Mouse (Mus musculus): ENCODE results near the gene Zfp281.

Zfp281 gene

GRCm38 (mm10) chr1:136624146-136625018 lies at the start of gene Zfp281:
Gene Zfp281 (plus strand): TSS chr1:136624901.
- peak; percentile 98 for DNase-seq (ENCODE audit: low read depth, low spot score)

GRCm38 (mm10) chr1:136577890-136578663 lies 46.6 kb upstream of the Zfp281 start:
- no peak for DNase-seq (ENCODE audit: low read depth, low spot score)

- no peak for DNase-seq (ENCODE audit: low read depth, low spot score)
These were observed 45.3 kb upstream of the Zfp281 start for GRCm38 (mm10) chr1:136579360-136579759.

GRCm38 (mm10) chr1:136580266-136580665 lies 44.4 kb upstream of the Zfp281 start:
- DNase-seq (ENCODE audit: low read depth, low spot score), result no peak

DNA sequence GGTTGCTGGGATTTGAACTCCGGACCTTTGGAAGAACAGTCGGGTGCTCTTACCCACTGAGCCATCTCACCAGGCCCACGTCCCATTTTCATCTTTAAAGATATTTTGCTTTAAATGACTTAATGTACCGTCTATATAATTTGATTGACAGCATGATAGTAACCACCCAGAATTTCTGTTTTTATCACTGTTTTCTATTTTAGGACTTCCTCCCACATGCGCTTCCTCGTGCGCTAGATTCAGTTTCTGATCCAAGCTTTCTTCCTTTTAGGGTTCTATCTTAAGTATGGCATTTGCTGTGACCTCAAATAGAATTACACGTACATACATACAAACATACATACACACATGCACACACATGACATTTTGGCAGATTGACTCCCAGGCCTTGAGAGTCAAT lies 42.9 kb upstream of the Zfp281 start:
- DNase-seq (ENCODE audit: low read depth, low spot score), result no peak

DNA sequence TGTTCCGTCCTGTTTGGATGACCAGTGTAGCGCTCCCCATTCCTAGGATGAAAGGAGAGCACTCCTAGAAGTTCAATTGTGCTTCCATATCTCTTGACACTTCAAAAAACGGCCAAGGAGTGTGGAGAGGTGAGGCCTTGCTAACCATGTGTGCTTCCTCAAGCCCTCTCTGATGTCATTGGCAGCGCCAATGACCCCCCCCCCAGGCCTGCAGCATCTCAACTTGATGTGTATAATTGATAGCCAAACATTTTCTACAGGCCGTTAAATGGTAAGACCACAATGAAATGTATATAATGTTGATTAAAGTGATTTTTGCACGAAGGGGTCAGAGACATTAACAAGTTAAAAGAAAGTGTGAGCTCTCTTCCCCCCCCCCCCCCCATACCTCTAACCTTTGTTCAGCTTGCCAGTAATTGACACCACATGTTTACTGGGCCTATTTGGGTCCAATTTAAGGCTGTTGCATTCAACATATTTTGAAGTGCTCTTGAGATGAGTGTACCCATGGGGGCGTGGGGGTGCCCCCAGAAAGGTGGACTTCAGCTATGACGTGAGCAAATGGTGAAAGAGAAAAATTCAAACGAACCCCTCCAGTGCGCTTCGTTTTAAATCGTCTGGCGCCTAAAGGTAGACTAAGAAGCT lies 36.8 kb upstream of the Zfp281 start:
- no peak for DNase-seq (ENCODE audit: low read depth, low spot score)

DNA sequence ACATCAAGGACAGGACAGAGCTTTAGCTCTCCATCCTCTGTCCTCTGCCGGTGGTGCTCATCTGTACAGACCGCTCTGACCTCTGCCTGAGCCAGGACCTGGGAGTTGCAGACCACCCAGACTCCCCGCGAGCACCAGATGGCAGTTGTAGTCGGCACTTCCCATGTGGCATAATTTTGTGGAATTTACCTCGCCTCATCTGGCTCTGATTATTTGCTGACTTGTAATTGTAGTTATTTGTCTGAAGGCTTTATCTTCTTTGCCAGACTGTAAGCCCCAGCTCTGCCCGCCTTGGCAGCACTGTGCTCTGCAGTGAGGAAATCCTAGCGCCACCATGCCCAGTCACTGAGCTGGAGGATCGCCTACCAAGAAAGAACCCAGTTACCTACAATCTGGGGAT lies 35.8 kb upstream of the Zfp281 start:
- no peak for DNase-seq (ENCODE audit: low read depth, low spot score)

GRCm38 (mm10) chr1:136592741-136593140 lies 32.0 kb upstream of the Zfp281 start:
- no peak for DNase-seq (ENCODE audit: low read depth, low spot score)

- no peak for DNase-seq (ENCODE audit: low read depth, low spot score)
These were observed 30.4 kb upstream of the Zfp281 start for GRCm38 (mm10) chr1:136594235-136594850.

- no peak for DNase-seq (ENCODE audit: low read depth, low spot score)
These were observed 27.9 kb upstream of the Zfp281 start for GRCm38 (mm10) chr1:136596821-136597220.

- no peak for DNase-seq (ENCODE audit: low read depth, low spot score)
These were observed 26.4 kb upstream of the Zfp281 start for GRCm38 (mm10) chr1:136598286-136598685.

GRCm38 (mm10) chr1:136600067-136600466 lies 24.6 kb upstream of the Zfp281 start:
- DNase-seq (ENCODE audit: low read depth, low spot score), result no peak

GRCm38 (mm10) chr1:136600647-136601345 lies 23.9 kb upstream of the Zfp281 start:
- no peak for DNase-seq (ENCODE audit: low read depth, low spot score)

DNA sequence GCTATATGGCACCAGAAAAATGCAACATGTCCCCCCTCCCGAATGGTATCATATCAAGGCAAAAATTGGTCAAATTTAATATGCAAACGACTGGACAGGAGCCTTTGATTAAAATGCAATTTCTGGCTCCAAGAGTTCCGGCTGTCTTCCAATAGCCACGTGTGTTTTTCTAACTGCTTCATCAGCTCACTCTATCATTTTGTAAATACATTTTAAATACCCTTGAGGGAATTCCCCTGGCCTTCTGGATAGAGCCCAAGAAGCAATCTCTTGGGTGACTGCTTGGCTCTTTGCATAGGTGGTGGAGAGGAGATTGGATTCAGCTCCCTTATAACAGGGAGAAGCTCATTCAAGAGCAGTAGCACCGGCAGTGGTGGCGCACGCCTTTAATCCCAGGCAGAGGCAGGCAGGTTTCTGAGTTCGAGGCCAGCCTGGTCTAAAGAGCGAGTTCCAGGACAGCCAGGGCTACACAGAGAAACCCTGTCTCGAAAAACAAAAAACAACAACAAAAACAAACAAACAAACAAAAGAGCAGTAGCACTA lies 23.3 kb upstream of the Zfp281 start:
- no peak for DNase-seq (ENCODE audit: low read depth, low spot score)

DNA sequence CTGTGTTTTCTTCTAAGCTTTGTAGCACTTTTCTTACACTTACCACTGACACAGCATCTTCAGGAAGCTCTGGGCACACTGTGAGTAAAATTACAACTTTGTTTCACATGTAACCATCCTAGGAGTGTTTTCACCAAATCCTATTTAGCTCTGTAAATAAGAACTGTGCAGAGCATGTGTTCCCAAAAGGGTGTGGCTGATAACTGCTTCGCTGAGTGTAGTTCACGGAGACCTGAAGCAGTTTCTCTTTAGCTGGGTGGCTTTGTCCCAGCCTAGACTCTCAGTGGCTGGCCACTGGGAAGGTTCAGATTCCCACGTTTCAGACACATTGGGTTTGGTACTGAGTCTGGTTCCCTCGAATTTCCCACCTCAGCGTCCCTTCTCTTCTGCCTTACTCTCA lies 22.4 kb upstream of the Zfp281 start:
- DNase-seq (ENCODE audit: low read depth, low spot score), result no peak

- no peak for DNase-seq (ENCODE audit: low read depth, low spot score)
These were observed 20.5 kb upstream of the Zfp281 start for GRCm38 (mm10) chr1:136604190-136604589.

DNA sequence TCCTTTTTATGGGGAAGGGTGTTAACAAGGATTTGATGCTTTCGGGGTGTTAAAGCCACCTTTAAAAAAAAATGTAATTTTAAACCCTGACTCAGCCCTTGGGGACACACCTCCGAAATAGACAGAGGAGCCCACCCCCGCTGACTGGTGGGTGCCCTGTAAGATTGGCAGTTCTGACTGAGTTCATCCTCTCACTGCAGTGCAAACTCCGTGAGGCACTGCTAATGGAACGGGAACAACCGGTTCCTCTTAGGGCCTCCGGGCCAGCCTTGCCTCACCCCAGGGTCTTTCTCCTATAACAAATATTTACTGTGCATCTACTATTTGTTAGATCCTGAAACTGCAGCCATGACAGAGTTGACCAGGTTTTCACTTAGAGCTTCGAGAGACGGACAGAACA lies 18.9 kb upstream of the Zfp281 start:
- no peak for DNase-seq (ENCODE audit: low read depth, low spot score)

DNA sequence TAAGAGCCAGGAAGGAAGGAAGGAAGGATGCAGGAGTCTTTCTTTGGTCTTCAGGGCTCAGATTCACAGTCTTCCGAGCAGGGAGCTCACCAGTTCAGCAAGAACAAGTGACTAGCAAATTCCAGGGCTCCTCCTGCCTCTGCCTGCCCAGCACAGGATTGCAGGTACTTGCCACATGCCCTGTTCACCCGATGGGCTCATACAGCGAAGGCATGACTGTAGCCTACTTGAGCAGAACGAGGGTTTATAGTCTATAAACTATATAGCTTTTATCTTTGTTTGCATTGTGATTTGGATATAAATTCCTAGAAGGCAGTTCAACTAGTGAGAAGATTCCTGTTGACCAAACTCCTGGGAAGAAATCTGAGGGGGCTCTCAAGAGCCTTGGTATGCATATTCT lies 18.4 kb upstream of the Zfp281 start:
- DNase-seq (ENCODE audit: low read depth, low spot score), result no peak

- DNase-seq (ENCODE audit: low read depth, low spot score), result no peak
These were observed 16.1 kb upstream of the Zfp281 start for GRCm38 (mm10) chr1:136608339-136609261.

DNA sequence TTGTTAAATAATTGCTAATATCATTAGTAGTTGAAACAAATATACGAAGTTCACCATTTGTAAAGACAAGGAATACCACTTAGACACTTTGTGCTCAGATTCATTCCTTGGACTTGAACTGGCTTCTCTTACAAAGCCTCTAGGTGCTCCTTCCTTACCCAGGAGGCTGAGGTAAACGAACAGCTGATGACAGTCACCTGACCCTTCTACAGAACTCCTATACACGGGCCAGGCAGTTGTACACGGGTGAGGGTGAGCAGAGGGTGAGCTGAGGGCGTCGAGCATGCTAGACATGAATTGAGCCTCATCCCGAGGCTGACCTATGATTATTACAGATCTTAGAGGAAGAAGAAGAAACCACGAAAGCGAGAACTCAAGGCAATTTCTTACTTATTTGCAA lies 12.9 kb upstream of the Zfp281 start:
- no peak for DNase-seq (ENCODE audit: low read depth, low spot score)

Measured in embryo, embryonic 11.5 days (tissue).